Mouse (Mus musculus): ENCODE measurements around the gene Sulf2. TPM values are rescaled to one million over a fixed set of nuclear protein-coding genes. Genes with fewer than 3 reads are reported as not detected.
A peak's percentile ranks its signal among the peaks of the same experiment; 100 is the strongest.

The Sulf2 gene
- polyA plus RNA-seq, 1 experiment = 20.0 TPM

- H3K4me1 ChIP-seq (ENCODE audit: control insufficient read depth, insufficient read depth, insufficient read length) = peaks cover 8% of the 10 kb centered on the region; the same call in 1 of the 2 replicates
- no peak overlapping the region for H3K27ac ChIP-seq (ENCODE audit: insufficient read depth, low read length)
- WGBS = 76% methylated on average over 4 of the region's 4 CpGs
- no peaks in the 10 kb centered on the region for H3K27me3 ChIP-seq (ENCODE audit: control insufficient read depth, insufficient read depth, low read length)
- DNase-seq (ENCODE audit: low read depth in 1 of 2, low spot score in 2 of 2) = no peak
- H3K36me3 ChIP-seq (ENCODE audit: control insufficient read depth, insufficient read depth, low read length) = no peaks in the 10 kb centered on the region
- TF ChIP-seq CTCF (IDR thresholded peaks at IDR 0.05; ENCODE audit: extremely low read depth, insufficient read depth, insufficient read length, insufficient replicate concordance) (no peak), POLR2A (IDR thresholded peaks at IDR 0.05; ENCODE audit: low read depth, low read length) (no peak)
- H3K4me3 ChIP-seq (ENCODE audit: extremely low read depth, insufficient read depth, insufficient read length) = no peak overlapping the region
Measured at GRCm38 (mm10) chr2:166128756-166129155, 26.7 kb downstream of the Sulf2 start.

GRCm38 (mm10) chr2:166128032-166128431, 27.4 kb downstream of the Sulf2 start:
- TF ChIP-seq POLR2A (IDR thresholded peaks at IDR 0.05; ENCODE audit: low read depth, low read length) (no peak), CTCF (IDR thresholded peaks at IDR 0.05; ENCODE audit: extremely low read depth, insufficient read depth, insufficient read length, insufficient replicate concordance) (no peak)
- H3K4me1 ChIP-seq (ENCODE audit: control insufficient read depth, insufficient read depth, insufficient read length) = peaks cover 8% of the 10 kb centered on the region; the same call in 1 of the 2 replicates
- 91% methylated on average over 15 of the region's 15 CpGs for WGBS
- H3K36me3 ChIP-seq (ENCODE audit: control insufficient read depth, insufficient read depth, low read length) = no peaks in the 10 kb centered on the region
- no peak for DNase-seq (ENCODE audit: low read depth in 1 of 2, low spot score in 2 of 2)
- H3K27ac ChIP-seq (ENCODE audit: insufficient read depth, low read length) = no peak overlapping the region
- no peaks in the 10 kb centered on the region for H3K27me3 ChIP-seq (ENCODE audit: control insufficient read depth, insufficient read depth, low read length)
- no peak overlapping the region for H3K4me3 ChIP-seq (ENCODE audit: extremely low read depth, insufficient read depth, insufficient read length)

- Histone ChIP-seq H3K27me3 (ENCODE audit: control insufficient read depth, insufficient read depth, low read length) (no peaks in the 10 kb centered on the region), H3K36me3 (ENCODE audit: control insufficient read depth, insufficient read depth, low read length) (no peaks in the 10 kb centered on the region), H3K4me1 (ENCODE audit: control insufficient read depth, insufficient read depth, insufficient read length) (peaks cover 8% of the 10 kb centered on the region; the same call in 1 of the 2 replicates), H3K4me3 (ENCODE audit: extremely low read depth, insufficient read depth, insufficient read length) (no peak overlapping the region), H3K27ac (ENCODE audit: insufficient read depth, low read length) (no peak overlapping the region)
- TF ChIP-seq POLR2A (IDR thresholded peaks at IDR 0.05; ENCODE audit: low read depth, low read length) (no peak), CTCF (IDR thresholded peaks at IDR 0.05; ENCODE audit: extremely low read depth, insufficient read depth, insufficient read length, insufficient replicate concordance) (no peak)
- DNase-seq (ENCODE audit: low read depth in 1 of 2, low spot score in 2 of 2) = no peak
- 88% methylated on average over 11 of the region's 11 CpGs for whole genome bisulfite sequencing
Measured at GRCm38 (mm10) chr2:166126343-166126742, 29.1 kb downstream of the Sulf2 start.

- no peaks in the 10 kb centered on the region for H3K27me3 ChIP-seq (ENCODE audit: control insufficient read depth, insufficient read depth, low read length)
- no peaks in the 10 kb centered on the region for H3K36me3 ChIP-seq (ENCODE audit: control insufficient read depth, insufficient read depth, low read length)
- H3K4me1 ChIP-seq (ENCODE audit: control insufficient read depth, insufficient read depth, insufficient read length) = peaks cover 8% of the 10 kb centered on the region; the same call in 1 of the 2 replicates
- TF ChIP-seq CTCF (IDR thresholded peaks at IDR 0.05; ENCODE audit: extremely low read depth, insufficient read depth, insufficient read length, insufficient replicate concordance) = no peak
- TF ChIP-seq POLR2A (IDR thresholded peaks at IDR 0.05; ENCODE audit: low read depth, low read length) = no peak
- WGBS = 11% methylated on average over 13 of the region's 13 CpGs
- no peak overlapping the region for H3K4me3 ChIP-seq (ENCODE audit: extremely low read depth, insufficient read depth, insufficient read length)
- no peak overlapping the region for H3K27ac ChIP-seq (ENCODE audit: insufficient read depth, low read length)
- peak in 1 of 2 experiments; percentile 14 for DNase-seq (ENCODE audit: low read depth in 1 of 2, low spot score in 2 of 2)
Measured at GRCm38 (mm10) chr2:166125492-166126252, 29.8 kb downstream of the Sulf2 start.

GRCm38 (mm10) chr2:166125033-166125432, 30.4 kb downstream of the Sulf2 start:
- Histone ChIP-seq H3K4me3 (ENCODE audit: extremely low read depth, insufficient read depth, insufficient read length) (no peak overlapping the region), H3K36me3 (ENCODE audit: control insufficient read depth, insufficient read depth, low read length) (no peaks in the 10 kb centered on the region), H3K27ac (ENCODE audit: insufficient read depth, low read length) (no peak overlapping the region), H3K27me3 (ENCODE audit: control insufficient read depth, insufficient read depth, low read length) (no peaks in the 10 kb centered on the region), H3K4me1 (ENCODE audit: control insufficient read depth, insufficient read depth, insufficient read length) (peaks cover 8% of the 10 kb centered on the region; the same call in 1 of the 2 replicates)
- 74% methylated on average over 1 of the region's 2 CpGs for WGBS
- DNase-seq (ENCODE audit: low read depth in 1 of 2, low spot score in 2 of 2) = no peak
- TF ChIP-seq POLR2A (IDR thresholded peaks at IDR 0.05; ENCODE audit: low read depth, low read length) (no peak), CTCF (IDR thresholded peaks at IDR 0.05; ENCODE audit: extremely low read depth, insufficient read depth, insufficient read length, insufficient replicate concordance) (no peak)

GRCm38 (mm10) chr2:166122781-166123180, 32.7 kb downstream of the Sulf2 start:
- no peak for DNase-seq (ENCODE audit: low read depth in 1 of 2, low spot score in 2 of 2)
- TF ChIP-seq POLR2A (IDR thresholded peaks at IDR 0.05; ENCODE audit: low read depth, low read length) (no peak), CTCF (IDR thresholded peaks at IDR 0.05; ENCODE audit: extremely low read depth, insufficient read depth, insufficient read length, insufficient replicate concordance) (no peak)
- H3K27me3 ChIP-seq (ENCODE audit: control insufficient read depth, insufficient read depth, low read length) = no peaks in the 10 kb centered on the region
- no peak overlapping the region for H3K4me3 ChIP-seq (ENCODE audit: extremely low read depth, insufficient read depth, insufficient read length)
- H3K36me3 ChIP-seq (ENCODE audit: control insufficient read depth, insufficient read depth, low read length) = no peaks in the 10 kb centered on the region
- 88% methylated on average over 6 of the region's 6 CpGs for WGBS
- peaks cover 8% of the 10 kb centered on the region; the same call in 1 of the 2 replicates for H3K4me1 ChIP-seq (ENCODE audit: control insufficient read depth, insufficient read depth, insufficient read length)
- H3K27ac ChIP-seq (ENCODE audit: insufficient read depth, low read length) = no peak overlapping the region

Data from spleen, adult 2 months (tissue).